Mouse (Mus musculus) layer of hippocampus, adult 11-12 months (tissue): ENCODE results near the gene Cdadc1.
"Not testable (repeated sequence)": the region's sequence is repeated elsewhere in the genome, so short reads cannot be mapped to it uniquely, and the experiment has no call there.

Source experiments
- DNase-seq: peaks from one replicate; pipeline ENCODE4 v3.0.0; 2022; ENCODE audit warnings: low spot score

Cdadc1 gene

DNA sequence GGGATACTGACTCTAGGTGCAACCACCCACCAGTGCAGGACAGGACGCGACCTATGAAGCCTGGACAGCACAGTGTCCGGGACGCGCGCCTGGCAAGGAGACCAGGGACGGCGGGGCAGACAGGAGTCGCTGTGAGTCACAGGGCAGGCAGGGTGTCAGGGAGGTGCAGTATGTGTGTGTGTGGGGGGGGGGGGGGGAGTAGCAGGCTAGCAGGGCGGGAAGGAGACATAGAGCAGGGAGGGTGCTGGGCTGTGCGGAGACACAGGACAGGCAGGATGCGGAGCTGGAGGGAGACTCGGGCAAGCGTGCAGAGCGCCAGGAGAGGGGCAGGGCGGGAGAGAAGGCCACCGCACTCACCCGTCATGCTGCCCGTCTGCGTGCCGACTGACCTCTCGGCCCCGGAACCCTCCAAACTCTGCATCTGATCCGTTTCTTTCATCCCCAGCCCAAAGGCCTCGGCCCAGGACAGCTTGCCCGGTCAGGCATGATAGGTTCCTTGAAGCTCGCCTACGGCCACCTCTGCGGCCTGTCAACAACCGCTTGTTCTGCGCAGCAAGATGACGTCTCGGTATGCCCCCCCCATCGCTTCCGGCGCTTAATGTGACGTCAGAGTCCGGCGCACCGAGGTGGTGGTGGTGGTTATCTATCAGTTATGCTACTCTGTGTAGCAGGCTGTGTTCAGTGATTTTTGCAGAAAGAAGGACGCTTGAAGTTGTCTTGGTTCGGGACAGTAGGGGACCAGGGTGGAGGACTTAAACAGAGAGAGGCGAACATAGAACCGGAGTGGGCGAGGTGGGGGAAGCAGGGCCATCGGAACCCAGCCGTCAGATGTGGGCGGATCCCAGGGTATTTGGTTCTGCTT lies at the start of gene Cdadc1:
Cdadc1 (minus strand) TSS at position 562 of the 862 bp plus-strand sequence.
- DNase-seq, result peak; percentile 95

DNA sequence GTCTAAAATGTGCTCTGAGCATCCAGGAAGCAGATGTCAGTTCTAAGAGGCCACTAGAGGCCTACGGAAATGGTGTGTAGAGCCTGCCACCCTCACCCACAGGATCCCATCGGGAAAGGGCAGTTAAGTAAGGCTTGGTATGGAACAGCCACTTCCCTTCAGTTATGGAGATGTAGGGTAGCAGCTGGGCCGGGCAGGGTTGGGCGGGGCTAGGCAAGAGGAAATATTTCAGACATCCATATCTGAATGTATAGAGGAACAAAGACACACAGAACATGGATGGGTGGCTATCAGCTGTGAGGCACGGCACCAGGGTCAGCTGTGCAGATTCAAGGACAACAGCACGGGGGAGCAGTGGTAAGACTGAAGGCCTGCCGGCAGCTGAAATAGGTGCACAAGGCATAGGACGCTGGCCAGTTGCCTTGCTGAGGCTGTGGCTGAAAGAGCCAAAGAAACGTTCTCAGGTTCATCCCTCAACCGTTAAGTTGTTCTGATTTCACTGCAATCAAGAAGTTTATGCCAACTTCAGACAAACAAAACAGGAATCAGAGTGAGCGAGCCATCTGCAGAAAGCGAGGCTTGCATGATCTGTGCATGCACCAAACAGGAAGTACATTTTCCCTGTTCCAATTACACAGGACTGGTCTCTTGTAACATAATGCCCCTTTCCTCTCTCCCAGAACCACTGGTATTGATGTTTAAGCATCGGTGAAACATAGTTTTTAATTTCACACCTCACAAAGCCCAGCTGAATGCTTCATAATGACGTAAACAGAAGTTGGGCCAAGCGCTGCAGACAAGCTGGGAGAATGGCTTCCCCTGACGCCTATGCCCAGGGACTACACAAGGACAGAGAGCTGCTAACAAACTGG lies 49.3 kb upstream of the Cdadc1 start:
- DNase-seq, result no peak

DNA sequence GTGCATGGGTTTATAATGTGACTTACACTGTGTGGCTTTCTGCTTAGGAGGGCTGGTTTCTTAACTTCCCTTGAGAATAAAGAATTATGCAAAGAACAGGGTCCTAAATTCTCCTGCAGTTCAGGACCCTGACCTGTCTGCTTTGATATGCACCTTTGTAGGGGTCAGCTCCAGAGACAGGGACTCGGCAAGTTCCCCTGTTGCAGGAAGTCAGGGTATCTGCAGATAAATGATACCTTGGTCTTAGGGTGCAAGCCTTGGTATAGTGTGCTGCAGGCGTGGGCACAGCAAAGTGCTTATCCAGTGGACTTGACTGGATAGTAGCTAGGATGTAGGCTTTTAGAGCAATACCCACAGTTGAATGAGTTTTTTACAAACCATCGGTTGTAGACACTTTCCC lies 47.1 kb upstream of the Cdadc1 start:
- no peak for DNase-seq

DNA sequence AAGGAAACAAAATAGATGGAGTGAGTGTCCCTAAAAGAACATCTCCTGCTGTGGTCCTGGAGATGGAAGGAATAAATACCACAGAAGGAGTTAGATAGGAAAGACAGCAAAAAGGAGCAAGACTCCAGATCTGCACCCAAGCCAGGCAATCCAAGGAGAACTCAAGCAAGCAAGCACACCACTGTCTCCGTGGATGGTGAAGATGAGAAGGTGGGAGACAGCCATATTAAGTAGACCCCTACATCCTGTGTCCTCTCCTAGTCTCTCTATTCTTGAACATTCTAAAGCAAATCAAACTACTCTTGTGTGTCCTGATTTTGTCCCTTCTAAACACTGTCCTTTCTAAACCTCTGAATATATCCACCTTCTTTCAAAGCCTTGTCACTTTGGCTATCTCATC lies 46.4 kb upstream of the Cdadc1 start:
- DNase-seq, result no peak

DNA sequence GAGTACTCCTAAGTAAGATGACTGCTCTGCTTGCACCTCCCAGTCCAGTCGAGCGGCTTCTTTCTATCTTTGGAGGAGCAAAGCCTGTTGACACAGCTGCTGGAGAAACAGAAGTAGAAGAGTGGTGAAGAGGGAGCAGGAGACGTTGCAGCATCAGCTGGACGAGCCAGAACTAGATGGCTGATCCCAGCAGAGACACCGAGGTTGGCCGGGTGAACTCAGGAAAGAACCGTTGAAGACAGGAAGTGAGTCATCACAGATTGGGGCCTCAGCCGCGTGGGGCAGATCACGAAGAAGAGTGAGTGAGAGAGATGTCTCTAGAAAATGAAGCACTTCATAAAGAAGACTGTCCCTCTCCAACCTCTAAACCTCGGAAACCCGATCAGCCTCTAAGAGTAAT lies 45.8 kb upstream of the Cdadc1 start:
- no peak for DNase-seq

DNA sequence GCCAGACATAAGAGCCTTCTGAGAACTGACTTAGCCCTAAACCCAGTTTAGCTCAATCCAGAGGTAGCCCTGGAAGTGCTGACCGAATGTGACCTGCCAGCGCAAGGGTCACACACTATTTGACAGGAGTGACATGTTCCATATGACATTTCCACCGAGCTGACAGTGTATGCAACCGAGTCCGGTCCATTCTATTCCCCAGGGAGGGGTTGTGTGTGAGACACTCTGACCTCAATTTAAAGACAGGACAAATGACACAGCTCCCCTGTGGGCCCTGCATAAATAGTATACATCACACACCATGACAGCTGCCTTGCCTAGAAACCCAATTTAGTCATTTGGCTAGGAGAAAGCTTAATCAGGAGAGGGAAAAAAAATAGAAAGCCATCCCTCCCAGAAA lies 44.1 kb upstream of the Cdadc1 start:
- DNase-seq, result no peak

DNA sequence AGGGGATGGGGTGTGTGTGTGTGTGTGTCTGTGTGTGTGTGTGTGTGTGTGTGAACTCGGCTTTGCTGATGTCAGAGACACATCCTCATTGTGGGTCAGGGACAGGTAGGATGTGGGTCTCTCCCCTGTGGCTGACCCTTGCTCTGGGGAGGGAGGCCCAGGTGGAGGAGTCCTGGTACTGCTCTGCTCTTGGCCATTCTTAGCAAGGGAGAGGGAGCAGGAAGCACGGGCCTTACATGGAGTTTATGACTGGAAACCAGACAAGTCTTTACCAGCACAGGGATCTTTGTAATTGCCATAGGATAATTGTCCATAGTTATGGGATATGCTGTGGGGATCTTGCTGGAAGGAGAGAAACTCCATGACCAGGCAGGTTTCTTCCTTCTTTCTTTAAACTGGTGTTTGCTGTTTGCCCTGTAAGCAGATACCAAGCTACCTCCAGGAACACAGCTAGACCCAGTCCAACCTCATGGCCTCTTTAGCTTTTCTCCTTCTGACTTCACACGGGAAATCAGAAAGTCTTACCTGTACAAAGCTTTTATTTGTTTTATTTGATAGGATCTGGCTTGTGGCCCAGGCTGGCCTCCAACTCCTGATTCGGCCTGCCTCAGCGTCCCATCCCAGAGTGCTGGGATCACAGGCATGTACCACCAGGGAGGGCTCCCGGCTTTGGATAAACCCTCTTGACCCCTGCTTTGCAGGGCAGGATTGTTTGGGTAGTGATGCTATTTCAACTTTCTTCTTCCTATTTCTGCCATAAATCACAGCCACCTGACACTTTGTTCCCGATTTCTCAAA lies 41.3 kb upstream of the Cdadc1 start:
- no peak for DNase-seq

DNA sequence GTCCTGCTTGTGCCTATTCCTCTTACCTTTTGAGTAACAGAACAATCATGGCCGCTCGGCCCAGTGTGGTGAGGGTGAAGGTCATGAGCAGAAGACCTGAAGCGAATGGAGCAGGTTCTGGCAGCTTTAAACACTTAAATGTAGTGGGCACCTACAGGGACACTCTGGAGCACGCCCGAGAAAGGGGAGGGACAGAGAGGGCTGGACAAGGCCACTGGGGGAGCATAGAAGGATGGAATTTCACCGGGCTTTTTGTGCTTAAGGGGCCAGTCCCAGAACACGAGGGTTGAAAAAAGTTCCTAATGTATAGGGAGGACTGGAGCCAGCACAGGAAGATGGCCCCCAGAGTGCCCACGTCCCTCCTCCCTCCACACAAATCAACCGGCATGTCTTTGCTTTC lies 36.2 kb upstream of the Cdadc1 start:
- DNase-seq, result no peak

DNA sequence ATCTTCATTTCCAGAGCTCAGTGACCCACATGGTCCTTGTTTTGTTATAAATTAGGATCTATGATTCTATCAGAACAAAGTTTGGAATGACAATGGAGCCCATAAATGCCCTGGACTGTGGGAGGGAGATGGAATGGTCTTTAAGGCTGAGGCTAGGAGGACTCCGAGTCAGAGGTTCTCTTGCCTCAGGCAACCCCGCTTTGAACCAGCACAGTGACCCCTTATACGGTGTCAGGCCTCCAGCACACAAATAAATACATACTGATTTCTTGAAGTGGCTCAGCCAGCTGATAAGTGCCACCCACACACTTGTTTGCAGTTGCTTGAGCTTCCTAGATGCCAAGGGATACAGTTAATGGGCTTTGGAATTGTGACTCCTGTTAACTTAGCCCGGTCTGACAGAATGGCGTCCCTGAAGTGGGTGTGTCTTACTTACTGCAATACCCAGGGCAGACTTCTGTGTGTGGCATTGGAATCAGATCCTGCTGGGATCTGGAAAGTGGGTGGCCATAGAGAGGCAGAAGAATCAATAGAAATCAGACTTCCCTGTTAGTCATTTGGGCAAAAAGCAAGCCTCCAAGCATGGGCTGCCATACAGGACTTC lies 35.6 kb upstream of the Cdadc1 start:
- DNase-seq, result no peak

DNA sequence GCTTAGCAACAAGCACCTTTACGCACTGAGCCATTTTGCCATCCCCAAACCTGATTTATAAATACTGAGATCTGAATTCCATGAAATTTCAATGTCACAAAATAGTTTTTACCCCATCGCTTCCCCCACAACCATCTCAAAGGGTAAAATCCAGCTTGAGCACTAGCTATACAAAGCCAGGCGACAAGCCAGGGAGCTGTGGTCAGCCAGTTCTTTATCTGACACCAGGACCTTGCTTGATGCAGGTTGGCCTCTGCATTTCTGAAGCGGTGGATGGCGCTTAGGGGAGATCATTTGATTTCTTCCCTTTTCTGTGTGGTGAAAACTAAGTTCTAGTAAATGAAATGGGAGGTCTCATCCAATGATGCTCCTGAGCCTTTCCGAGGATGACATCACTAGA lies 34.3 kb upstream of the Cdadc1 start:
- no peak for DNase-seq

DNA sequence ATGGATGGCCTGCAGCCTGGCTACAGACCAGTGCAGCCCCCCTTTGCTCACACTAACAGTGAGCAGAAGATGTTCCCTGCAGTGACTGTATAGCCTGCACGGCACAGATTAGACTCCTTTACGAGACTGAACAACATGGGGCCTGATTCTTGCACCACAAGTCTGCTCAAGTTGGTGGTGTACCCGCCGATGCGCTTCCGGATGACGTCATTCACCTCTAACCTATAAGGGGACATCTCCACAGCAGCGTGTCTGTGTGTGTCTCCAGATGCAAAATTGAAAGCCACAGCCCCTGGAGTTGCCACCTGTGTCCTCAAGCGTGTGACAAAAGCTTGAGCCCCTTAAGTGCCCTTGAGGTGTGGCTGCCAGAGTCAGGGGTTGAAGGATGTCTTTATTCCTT lies 32.3 kb upstream of the Cdadc1 start:
- no peak for DNase-seq

DNA sequence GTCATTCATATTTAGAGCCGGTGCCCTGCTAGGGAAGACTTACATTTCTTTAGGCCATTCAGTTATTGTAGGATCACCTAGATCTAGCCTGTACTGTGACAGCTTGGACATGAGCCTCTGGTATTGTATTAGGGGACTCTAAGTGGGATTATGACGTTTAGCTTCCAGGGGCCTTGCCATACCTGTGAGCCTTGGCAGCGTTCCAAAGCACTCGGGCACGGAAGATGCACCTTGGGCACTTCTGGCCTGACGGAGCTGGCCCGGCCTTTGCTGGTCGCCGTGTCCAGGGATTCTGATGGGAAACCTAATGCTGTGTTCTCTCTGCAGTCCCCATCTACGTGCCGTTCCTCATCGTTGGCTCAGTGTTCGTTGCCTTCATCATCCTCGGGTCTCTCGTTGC lies 31.5 kb upstream of the Cdadc1 start:
- no peak for DNase-seq

DNA sequence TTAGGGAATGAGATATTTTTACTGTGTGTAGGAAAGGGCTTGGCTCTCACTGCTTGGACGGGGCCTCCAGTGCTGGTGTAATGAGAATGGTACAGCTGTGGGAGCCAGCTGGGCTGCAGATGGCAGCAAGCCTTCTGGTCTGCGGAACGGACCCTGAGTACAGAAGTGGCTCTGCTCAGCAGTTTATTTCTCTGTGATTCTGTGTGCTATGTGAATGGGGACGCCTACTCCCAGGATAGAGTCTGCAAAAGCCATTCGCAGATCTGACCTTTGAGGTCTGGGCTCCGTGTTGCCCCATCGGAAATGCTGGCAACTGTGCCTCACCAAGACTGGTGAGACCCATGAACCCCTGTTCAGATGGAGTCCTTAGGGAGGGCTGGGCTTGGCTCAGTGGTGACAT lies 30.1 kb upstream of the Cdadc1 start:
- DNase-seq, result peak; percentile 44

DNA sequence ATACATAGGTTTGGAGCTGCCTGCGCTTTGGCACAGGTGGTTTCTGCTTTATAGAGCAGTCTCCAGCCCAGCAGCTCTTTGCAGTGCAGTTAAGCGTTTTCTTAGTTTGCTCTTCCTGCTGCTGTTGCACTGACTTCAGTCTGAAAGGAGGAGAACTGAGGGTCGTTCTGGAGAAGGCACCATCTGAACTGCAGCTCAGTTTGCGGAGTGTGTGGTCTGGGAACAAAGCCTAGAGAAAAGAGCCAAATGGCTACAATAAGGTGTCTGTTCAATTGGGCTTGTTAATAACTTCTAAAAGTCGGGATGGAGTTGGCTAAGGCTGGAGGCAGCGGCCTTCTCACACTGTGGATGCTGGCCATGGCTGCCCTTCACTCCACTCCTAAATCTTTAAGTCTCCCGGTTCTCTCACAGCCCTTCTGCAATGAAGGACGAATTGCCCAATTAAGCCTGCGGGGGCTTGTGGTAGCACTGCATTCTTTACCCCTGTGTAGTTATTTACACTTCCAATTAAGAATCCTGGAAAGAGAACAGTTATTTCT lies 29.5 kb upstream of the Cdadc1 start:
- no peak for DNase-seq

DNA sequence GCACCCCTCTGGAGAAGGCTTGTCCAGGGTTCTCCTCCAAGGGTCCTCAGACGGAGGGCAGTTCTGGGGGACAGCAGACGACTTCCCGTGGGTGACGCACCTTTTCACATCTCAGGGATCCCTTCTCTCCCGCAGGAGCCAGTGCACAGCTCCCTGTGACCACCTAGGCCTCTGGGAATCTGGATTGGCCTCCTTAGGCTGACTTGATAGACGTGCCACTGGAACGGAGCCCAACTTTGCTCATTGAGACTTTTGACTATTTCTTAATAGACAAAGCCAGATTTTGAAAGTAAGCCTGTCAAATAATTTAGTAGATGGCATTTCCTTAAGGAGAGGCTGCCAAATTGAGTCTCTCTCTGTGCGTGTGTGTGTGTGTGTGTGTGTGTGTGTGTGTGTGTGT lies 29.0 kb upstream of the Cdadc1 start:
- DNase-seq, result no peak

DNA sequence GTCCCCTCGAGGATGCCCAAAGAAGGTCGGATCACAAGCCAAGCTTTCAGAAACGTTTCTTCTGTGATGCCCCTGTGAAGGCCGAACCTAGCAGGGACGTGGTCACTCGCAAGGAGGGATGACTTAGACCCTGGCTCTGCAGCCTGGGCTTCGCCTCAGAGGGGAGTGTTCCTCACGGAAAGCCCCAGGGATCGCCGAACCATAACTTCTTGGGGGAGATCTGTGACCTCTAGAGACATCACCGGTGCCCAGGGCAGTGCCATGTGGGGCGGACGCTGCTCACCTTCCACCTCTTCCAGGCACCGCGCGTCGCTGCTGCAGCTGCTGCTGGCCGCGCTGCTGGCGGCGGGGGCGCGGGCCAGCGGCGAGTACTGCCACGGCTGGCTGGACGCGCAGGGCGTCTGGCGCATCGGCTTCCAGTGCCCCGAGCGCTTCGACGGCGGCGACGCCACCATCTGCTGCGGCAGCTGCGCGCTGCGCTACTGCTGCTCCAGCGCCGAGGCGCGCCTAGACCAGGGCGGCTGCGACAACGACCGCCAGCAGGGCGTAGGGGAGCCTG lies 28.1 kb upstream of the Cdadc1 start:
- no peak for DNase-seq

DNA sequence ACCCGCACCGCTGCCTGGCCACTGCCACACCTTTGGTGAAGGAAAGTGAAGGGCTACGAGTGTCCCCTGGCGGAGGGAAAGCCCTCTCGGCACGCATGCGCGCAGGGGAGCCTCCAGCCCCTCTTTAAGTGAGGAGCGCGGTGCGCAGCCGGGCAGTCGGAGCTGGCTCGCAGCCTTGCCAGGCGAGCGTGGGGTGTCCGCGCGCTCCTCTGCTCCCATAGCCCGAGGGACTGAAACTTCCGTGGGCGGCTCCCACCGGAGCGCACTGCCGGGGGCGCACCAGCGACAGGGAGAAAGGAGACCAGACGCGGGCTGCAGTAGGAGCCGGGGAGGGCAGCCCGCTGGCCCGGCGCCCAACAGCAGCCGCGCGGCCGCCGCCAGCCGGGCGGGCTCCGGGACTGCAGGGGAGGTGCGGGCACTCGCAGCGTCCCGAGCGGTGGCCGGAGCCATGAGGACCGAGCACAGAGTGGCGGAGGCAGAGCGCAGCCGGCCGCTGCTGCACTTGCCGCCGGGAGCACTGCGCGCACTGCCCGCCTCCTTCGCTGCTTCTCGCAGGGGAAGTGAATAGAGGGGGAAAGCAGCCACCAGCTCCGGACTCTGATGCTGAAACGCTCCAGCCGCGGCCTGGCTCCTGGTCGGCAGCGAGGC lies 27.5 kb upstream of the Cdadc1 start, which contains the start of gene Shisa2:
Shisa2 (plus strand) TSS at position 151 of the 648 bp plus-strand sequence.
- DNase-seq, result peak; percentile 44

DNA sequence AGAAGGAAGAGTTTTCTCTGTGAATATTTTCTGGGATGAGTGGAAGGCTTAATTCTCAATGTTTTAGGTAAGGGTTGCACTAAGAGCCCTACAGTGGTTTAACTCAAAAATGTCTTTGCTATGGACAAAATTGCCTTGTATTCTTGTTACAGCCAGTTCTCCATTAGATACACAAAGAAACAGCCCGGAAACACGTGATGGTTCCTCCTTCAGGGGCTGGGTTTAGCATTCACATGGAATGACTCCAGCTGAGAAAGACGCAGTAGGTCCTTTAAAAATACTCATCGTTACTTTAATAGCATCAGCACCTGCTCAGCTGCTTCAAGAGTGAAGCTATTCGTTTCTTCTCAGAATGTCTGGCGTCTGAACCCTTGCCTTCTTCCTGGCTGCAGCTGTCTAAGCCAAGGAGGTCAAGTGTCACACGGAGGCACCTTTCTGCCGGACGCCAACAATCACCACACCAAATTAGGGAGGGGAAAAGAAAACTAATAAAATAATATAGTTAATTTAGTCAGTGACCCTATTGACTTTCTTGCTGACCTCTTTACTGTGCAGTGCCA lies 26.6 kb upstream of the Cdadc1 start:
- no peak for DNase-seq

DNA sequence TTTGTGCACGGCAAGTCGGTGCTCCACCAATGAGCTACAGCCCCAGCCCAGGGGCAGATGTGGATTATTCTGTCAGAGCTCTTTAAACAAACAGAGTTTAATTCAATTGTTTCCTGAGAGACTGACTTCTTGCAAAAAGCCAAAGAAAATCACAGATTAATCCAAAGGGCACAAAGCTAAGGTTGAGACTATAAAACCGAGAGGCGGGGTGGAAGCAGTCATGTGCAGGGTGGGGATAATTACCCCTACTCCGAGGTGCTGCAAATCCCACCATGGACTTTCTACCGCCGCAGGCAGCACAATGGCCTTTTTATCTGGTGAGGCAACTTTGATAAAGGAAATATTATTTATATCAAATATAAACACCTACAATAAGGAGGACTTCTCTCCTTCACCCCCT lies 19.0 kb upstream of the Cdadc1 start:
- no peak for DNase-seq

DNA sequence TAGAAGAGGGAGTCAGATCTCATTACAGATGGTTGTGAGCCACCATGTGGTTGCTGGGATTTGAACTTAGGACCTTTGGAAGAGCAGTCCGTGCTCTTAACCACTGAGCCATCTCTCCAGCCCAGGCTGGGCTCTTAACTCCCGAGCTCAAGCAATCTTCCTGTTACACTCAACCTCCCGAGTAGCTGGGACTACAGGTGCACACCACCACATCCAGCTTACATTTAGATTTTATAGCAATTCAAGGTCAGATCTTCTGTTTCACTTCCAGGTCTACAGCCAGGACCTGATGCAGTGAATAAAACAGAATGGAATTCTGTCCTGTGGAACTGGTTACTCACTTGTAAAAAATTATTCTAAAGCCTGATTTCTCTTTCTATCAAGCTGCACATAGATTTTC lies 16.4 kb upstream of the Cdadc1 start:
- DNase-seq, result not testable (repeated sequence)
